Mouse (Mus musculus): Measurements from ENCODE around the gene Thrap3. TPM values are rescaled to one million over a fixed set of nuclear protein-coding genes. Genes with fewer than 3 reads are reported as not detected.
"Not testable (repeated sequence)": the region's sequence is repeated elsewhere in the genome, so short reads cannot be mapped to it uniquely, and the experiment has no call there.

Thrap3 gene
- total RNA-seq, 2 experiments from 2014 or later, result 182 to 188 TPM

DNA sequence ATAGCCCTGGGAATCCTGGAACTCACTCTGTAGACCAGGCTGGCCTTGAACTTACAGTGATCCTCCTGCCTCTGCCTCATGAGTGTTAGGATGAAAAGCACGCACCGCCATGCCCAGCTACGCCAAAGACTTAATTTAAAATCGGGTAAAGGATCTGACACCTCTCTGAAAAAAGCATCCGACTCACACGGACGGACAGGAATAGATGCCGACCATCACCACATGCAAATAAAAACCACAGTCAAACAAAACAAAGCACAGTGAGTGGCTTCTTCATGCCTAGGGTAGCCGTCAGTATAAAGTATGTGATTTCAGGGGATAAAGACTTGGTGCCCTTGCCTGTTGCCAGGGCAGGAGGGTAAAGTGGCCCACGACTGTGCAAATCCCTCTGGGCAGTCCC lies 17.5 kb upstream of the Thrap3 start:
- no peak for DNase-seq (ENCODE audit: low spot score in 2 of 2)

DNA sequence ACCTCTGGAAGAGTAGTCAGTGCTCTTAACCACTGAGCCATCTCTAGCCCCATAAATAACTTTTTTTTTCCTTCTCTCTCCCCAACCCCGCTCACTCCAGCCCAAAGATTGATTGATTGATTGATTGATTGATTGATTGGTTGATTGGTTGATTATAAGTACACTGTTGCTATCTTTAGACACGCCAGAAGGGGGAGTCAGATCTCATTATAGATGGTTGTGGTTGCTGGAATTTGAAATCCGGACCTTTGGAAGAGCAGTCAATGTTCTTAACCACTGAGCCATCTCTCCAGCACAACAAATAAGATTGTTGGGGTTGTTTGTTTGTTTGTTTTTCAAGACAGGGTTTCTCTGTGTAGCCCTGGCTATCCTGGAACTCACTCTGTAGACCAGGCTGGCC lies 17.0 kb upstream of the Thrap3 start:
- DNase-seq (ENCODE audit: low spot score in 2 of 2), result not testable (repeated sequence)

DNA sequence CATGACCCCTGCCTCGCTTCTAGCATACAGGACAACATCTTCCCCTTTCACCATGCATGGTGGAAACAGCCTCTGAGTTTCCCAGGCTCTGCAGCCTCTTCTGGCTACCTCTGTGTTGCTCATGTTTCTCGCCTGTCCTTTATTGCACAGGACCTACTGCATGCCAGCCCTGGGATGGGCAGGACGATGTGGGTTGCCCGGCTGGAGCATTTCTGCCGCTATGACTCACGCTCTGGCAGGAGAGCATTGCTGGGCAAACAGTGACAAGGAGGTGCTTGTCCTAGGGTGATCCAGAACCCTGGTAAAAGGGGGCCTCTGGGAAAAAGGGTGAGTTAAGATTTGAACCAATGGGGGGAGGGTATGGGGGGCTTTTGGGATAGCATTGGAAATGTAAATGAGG lies 15.2 kb upstream of the Thrap3 start:
- no peak for DNase-seq (ENCODE audit: low spot score in 2 of 2)

GRCm38 (mm10) chr4:126207081-126207480 lies 4.5 kb upstream of the Thrap3 start:
- no peak for DNase-seq (ENCODE audit: low spot score in 2 of 2)

DNA sequence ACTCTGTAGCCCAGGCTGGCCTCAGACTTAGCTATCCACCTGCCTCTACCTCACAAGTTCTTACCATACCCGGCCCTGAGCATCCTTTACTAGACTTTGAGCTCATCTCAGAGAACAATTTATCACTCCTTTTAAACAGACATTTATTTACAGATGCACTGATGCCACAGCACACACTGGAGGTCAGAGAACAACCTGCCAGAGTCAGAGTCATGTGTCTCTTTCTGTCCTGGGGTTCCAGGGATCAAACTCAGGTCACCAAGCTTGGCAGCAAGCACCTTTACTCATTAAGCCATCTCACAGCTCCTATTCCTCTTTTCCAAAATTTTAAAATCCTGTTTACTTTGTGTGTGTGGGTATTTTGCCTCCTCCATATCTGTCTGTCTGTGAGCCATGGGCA lies 2.8 kb upstream of the Thrap3 start:
- no peak for DNase-seq (ENCODE audit: low spot score in 2 of 2)

- DNase-seq (ENCODE audit: low spot score in 2 of 2), result no peak
Observed at GRCm38 (mm10) chr4:126204661-126205230, 2.2 kb upstream of the Thrap3 start.

- no peak for DNase-seq (ENCODE audit: low spot score in 2 of 2)
Observed at GRCm38 (mm10) chr4:126204016-126204415, 1.5 kb upstream of the Thrap3 start.

DNA sequence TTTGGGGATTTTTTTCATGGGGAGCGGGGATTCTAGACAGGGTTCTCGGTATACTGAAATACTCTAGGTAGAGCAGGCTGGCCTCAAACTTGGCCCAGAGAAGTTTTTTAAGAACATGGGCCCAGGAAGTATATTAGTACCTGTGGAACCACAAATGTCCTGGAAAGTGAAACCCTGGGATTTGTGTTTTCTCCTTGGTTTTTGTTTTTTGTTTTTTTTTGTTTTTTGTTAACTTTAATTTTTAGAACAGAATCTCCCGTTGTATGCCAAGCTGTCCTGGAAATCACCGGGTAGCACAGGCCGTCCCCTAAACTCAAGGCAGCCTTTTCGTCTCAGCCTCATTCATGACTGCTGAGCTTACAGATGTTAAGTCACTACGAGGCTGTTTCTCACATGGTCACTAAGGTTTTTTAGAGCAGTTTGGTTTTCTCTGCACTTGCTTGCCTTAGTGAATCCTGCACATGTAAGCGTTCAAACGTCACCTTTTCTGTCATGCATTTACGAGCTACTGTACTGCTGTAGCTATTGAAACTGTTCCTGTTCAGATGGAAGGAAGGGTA lies 856 bp upstream of the Thrap3 start:
- DNase-seq (ENCODE audit: low spot score in 2 of 2), result no peak

DNA sequence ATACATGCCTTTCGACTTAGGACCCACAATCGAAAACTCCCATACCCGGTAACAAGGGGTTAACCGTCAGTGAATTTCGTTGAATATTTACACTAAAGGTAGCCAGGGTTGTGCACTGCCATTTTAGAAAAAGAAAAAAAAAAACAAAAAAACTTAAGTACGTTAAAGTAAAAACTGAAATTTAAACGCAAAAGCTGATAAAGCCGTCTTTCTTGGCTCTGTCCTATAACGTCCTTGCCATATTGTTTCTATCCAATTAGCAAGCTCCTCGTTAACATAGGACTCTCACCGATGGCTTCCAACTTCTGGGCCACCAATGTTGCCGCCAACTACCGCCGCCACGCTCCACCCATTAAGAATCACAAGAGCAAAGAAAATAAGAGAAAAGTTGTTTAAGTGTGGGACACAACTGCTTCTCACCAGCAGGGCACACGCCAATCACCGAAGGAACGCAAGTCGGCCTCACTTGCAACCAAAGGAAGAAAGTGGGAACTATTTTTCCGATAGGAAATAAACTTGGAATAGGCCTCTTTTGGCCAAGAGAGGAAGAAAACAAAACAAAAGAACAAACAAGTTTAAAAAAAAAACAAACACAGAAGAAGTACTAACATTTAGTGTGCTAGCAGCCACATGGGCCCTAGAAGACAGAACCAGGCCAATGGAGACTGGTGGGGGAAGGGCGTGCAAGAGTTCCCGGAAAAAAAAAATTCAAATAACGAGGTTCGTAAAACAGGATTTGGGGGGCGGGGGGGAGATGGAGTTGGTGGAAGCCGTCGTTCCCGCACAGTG lies 852 bp downstream of the Thrap3 start:
- peak in 1 of 2 experiments; percentile 48 for DNase-seq (ENCODE audit: low spot score in 2 of 2)

GRCm38 (mm10) chr4:126200656-126201055 lies 1.9 kb downstream of the Thrap3 start:
- DNase-seq (ENCODE audit: low spot score in 2 of 2), result no peak

GRCm38 (mm10) chr4:126200036-126200435 lies 2.5 kb downstream of the Thrap3 start:
- DNase-seq (ENCODE audit: low spot score in 2 of 2), result no peak

GRCm38 (mm10) chr4:126199556-126199955 lies 3.0 kb downstream of the Thrap3 start:
- no peak for DNase-seq (ENCODE audit: low spot score in 2 of 2)

- no peak for DNase-seq (ENCODE audit: low spot score in 2 of 2)
Observed at GRCm38 (mm10) chr4:126197485-126197884, 5.1 kb downstream of the Thrap3 start.

DNA sequence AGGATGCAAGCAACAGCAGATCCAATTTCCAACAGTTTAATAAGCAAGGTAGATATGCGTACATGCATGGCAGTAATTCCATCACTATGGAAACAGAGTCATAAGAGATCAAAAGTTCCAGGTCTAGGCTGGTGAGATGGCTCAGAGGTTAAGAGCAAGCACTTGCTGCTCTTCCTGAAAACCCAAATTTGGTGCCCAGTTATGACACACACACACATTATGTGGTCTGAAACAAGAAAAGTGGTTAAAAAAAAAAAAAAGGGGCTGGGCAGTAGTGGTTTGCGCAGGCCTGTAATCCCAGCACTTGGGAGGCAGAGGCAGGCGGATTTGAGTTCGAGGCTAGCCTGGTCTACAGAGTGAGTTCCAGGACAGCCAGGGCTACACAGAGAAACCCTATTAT lies 7.6 kb downstream of the Thrap3 start:
- DNase-seq (ENCODE audit: low spot score in 2 of 2), result no peak

DNA sequence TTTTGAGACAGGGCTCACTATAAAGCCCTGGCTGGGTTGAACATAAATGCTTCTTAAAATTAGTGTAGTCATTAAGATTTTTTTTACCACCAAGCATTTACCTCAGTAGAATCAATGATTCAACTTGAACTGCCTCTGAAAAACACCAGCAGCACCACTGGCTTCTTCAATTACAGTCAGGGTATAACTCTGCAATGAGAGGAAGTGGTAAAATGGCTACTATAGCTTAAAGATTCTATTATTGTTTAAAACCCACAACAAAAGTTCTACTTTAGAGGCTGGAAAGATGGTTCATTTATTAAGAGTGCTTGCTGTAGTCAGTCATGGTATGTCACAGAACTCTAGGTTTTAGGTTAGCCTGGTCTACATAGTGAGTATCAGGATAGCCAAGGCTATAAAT lies 8.3 kb downstream of the Thrap3 start:
- no peak for DNase-seq (ENCODE audit: low spot score in 2 of 2)

DNA sequence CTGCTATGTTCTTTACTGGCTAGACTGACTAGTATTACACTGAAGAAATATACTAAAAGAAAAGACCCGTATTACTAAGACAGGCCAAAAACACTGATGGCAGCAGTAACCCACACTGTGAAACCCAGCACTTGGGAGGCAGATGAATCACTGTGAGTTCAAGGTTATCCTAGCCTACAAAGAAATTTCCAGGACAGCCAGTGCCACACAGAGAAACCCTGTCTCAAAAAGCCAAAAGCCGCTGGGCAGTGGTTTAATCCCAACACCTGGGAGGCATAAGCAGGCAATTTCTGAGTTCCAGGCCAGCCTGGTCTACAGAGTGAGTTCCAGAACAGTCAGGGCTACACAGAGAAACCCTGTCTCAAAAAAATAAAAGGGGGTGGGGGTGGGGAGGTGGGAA lies 11.9 kb downstream of the Thrap3 start:
- DNase-seq (ENCODE audit: low spot score in 2 of 2), result no peak

GRCm38 (mm10) chr4:126187096-126187495 lies 15.5 kb downstream of the Thrap3 start:
- DNase-seq (ENCODE audit: low spot score in 2 of 2), result no peak

DNA sequence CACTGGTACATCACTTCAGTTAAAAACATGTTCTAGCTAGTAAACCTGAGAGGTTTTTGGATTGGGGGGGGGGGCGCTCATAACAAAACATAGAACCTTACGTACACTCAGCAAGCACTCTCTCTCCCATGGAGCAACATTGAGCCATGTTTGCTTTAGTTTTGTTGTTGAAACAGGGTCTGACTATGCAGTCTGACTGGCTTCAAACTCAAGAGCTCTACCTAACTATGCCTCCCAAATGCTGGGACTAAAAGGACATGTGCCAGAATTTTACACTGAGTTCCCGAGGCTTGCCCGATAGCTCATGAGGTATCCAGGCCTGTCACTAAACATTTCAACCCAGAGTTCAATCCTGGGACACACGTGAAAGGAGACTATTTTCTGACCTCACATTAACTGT lies 19.5 kb downstream of the Thrap3 start:
- no peak for DNase-seq (ENCODE audit: low spot score in 2 of 2)

DNA sequence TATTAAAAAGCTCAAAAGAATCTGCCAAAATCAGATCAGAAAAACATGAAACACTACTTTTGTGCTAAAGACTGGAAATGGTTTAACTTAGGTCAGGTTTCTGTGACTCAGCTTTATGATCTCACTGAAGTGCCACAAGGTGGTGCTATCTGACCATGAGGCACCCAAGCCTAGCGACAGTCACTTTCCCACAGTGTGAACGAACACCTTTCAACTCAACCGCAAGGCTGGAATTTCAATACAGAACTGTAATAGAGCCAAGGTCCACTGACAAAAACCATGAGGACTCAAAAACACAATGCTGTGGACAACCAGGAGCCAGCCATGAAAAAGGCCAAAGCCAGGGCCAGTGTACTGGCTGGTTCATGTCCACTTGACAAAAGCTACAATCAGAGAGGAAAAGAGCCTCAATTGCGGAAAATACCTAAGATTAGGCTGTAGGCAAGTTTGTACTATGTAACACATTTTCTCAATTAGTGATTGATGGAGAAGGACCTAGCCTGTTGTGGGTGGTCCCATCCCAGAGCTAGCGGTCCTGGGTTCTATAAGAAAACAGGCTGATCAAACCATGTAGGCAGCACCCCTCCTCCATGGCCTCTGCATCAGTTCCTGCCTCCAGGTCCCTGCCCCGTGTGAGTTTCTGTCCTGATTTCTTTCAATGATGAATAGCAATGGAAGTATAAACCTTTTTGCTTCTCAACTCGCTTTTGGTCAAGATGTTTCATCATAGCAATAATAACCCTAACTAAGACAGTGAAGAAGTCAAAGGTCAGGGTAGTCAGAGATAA lies 21.2 kb downstream of the Thrap3 start:
- DNase-seq (ENCODE audit: low spot score in 2 of 2), result no peak

DNA sequence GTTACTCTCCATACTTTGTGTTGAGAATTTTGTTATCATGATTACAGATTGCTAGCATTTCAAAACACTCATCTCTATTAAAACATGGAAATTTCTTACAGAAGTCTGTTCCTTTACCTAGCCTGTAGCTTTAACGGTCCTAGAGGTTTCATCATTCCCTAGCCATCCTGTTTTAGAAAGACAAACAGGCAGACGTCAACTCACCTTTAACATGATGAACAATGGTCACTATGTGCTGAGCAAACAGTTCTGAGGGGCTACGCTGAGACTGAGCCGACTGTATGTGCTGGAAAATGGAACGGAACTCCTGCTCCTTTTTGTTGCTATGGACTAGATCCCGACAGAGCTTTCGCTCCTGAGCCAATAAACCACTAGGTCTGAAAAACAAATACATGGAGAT lies 26.6 kb downstream of the Thrap3 start:
- DNase-seq (ENCODE audit: low spot score in 2 of 2), result not testable (repeated sequence)

- DNase-seq (ENCODE audit: low spot score in 2 of 2), result no peak
Observed at GRCm38 (mm10) chr4:126173800-126174199, 28.8 kb downstream of the Thrap3 start.

DNA sequence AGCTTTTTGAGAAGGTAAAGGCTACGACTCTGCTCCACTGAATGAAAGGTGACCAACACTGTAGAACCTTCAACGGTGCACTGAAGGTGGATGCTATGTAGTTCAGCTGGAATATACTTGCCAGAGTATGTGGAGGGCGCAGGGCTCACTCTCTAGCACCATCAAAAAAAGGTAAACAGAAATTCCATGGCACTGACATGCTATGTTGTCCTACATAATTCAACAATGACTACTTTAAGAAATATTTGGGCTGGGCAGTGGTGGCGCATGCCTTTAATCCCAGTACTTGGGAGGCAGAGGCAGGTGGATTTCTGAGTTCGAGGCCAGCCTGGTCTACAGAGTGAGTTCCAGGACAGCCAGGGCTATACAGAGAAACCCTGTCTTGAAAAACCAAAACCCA lies 31.8 kb downstream of the Thrap3 start:
- DNase-seq (ENCODE audit: low spot score in 2 of 2), result not testable (repeated sequence)
